Mouse (Mus musculus) spleen, adult 12 weeks (tissue): Measurements from ENCODE around the gene Rhbdd2.

ENCODE experiments used
- DNase-seq: peaks from one replicate; pipeline ENCODE4 v3.0.0; 2022; ENCODE audit warnings: low spot score

The Rhbdd2 gene

DNA sequence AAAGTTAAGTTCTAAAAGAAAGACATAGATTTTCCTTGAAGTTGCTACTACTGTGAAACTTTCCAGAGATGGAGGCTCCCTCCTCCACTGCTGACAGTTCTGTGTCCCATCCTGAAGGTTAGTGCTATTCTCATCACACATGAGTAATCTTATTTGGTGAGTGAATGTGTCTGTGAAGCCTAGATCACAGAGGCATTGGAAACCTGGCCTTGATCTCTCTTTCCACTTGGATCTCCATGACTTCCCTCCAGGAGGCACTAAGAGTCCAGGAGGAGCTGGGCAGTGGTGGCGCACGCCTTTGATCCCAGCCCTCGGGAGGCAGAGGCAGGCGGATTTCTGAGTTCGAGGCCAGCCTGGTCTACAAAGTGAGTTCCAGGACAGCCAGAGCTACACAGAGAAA is 49.6 kb downstream of the Rhbdd2 start:
- DNase-seq, result no peak

DNA sequence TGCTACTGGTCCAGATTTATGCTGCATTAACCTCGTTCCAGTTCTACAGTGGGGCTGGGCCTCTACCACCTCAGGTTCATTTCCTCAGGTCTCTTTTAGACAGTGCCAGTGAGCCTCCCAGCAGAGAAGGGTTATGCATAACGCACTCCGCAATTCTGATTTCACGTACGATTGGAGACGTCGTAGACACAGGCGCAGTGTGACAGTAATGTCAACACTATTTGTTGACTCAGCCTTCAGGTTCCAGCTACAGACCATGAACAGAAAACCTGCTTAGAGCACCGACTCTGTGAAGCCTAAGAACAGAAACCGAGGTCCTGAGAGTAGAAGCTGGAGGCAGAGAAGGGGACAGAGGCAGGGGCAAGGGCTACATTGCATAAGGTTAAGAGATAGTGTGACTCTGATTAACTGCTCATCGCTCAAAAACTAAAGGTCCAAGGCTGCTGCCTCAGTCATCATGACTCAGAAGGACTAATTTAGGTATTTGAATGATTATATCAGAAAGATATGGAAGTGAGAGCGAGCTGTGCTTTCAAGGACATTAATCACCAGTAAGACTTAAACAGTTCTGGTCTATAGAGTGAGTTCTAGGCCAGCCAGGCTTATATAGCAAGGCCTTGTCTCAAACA is 50.6 kb downstream of the Rhbdd2 start:
- no peak for DNase-seq

DNA sequence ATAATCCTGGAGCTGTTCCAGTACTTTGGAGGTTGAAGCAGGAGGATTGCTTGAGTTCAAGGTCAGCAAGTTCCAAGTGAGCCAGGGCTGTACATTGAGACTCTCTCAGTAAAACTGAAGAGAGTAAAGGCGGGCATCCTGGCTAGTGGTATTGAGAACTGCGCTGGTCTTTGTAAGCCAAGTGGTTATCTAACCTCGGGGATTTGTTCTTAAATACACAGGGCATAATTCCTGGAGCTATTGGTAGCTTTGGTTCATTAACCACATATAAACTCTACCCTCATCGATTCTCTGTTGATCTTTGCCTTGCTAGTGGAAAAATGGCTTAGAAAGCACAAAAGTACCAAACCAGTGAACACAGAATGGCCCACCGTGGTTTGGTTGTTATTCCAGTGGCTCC is 58.0 kb downstream of the Rhbdd2 start:
- no peak for DNase-seq

DNA sequence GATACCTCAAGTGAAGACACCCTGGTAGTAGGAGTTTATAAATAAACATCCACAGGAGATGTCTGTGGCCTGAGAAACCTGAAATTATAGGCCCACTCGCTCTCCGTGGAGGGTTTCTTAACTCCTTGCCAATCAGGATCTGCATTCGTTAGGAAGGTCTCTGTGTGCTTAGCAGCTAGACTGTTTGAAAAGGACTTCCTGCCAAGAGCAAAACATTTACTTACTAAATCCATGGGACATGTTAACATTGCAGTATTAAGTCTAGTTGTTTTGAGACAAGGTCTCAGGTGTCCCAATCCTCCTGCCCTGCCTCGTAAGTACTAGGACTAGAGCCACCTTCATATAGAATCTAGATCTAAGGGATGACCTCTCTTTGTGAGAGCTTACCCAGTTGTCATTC is 58.8 kb downstream of the Rhbdd2 start:
- DNase-seq, result no peak

DNA sequence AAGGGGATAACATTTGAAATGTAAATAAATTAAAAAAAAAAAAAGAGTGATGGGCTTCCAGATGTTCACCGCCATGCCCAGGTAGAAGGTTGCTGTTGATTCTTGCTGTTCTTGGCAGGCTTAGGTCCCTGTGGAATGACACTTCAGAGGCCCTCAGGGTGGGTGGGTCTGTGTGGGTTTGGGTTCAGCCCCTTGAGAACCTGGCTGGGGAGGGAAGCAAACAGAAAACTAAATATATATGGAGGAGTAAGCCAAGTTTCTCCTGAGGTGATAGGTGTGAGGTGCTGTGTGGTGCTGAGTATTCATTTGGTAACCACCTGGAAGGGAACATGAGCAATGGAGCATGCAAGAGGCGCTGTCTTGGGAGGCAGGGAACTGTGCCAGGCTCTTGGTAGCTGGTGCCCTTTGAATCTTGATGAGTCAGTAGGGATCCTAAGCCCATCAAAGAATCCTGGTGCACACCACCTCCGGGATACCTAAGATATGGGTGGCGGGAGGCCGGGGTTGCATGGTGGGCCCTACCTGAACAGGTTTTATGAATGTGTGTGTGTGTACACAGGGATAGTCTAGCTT is 60.9 kb downstream of the Rhbdd2 start:
- no peak for DNase-seq

DNA sequence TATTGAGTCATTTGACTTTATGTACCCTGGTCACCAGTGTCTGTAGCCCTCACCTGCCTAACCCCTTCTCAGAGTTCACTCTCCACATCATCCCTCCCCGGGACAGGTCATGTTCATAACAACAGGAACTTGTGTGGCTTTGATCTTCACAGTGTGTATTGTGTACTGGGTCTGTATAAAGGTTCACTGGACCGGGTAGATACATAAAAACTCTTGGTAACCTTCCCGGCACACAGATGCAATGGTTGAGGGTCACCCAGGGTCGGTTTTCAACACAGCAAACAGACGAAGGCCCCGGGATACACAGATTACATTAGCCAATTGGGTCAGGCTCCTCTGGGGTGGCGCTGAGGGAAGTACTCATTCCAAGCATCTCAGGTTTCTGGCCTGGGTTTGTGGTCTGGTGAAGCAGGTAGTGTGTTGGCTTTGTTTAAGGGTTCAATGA is 62.9 kb downstream of the Rhbdd2 start:
- no peak for DNase-seq
